Mouse (Mus musculus): ENCODE data around the gene Tepp. TPM values are rescaled to one million over a fixed set of nuclear protein-coding genes. Genes with fewer than 3 reads are reported as not detected.

Gene Tepp
- total RNA-seq, 4 experiments from 2014 or later = not detected

DNA sequence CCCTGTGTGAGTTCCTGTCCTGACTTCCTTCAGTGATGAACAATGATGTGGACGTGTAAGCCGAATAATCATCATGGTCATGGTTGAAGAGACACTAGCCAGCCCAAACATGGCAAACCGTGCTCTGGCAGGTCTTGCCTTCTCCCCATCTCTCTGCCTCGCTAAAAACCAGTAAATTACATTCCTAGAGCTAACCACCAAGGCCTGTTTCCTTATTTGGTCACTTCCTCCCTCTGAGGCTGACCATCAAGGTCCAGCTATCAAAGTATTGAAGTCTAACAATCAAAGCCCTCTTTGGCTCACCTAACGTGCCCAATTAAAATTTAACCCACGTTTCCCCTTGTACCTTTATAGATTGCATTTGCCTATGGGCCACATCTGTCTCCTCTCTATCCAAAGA lies 51.9 kb downstream of the Tepp start:
- DNase-seq (ENCODE audit: low spot score in 2 of 2) = no peak

DNA sequence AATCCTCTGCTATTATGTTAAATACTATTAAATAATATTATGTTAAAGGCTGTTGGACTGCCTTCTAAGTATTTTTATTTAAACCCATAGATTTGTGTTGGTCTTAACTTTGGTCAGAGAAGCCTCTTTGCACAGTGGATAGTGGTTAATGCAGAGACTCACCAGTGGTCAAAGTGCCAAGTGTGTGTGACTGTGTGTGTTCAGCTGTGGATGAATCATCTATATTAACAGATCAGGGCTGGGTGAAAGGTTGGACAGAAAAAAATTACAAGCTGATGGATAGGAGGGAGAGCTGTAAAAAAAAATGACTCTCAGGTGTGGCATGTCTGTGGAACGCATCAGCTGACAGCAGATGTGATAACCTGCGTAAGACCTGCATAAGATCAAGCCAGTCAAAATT lies 53.5 kb downstream of the Tepp start:
- DNase-seq (ENCODE audit: low spot score in 2 of 2) = no peak

GRCm38 (mm10) chr8:95369581-95370326 lies 59.4 kb downstream of the Tepp start:
- no peak for DNase-seq (ENCODE audit: low spot score in 2 of 2)

DNA sequence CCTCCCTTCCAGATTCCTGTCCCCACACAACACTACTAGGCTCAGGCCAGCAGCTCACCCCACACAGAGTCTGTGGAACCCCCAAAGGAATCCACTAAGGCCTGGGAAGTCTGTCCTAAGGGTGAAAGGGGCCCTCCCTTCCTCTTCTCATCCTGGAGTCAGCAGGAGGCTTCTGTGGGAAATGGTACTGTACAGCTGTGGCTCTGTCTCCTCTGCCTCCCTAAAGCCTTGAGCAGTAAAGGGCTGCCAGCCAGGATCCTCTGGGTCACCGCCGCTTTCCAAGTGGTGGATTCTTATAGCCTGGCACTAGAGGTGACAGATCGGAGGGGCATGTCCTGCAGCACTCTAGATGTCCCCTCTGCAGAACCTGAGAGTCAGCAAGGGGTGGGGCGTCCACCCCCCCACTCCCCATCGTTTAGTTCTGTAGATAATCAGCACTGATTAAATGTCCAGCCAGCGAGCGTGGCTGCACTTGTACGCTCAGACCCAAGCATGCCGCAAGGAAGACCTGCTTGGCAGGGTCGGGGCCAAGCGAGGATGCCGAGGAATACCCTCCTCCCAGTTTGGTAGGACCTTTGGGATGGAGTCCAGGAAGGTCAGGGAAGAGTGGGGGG lies 63.1 kb downstream of the Tepp start:
- DNase-seq (ENCODE audit: low spot score in 2 of 2) = no peak

DNA sequence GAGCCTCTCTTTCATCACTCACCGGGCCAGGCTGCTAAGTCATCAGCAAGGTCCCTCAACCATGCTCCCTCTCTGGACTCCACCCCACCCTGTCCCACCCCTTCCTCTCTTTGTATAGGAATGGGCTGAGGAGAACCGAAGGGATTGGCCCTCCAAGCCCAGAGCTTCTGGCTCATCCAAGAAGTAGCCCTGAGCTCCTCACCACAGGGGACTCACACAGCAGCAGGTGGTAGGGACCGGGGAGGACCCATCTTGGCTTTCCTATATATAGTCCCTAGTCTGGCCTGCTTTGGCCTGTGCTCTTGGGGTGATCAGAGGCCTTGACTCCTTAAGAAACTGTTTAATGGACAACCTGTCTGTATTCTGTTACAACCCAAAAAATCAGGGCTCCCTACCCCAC lies 64.1 kb downstream of the Tepp start:
- DNase-seq (ENCODE audit: low spot score in 2 of 2) = no peak

GRCm38 (mm10) chr8:95375374-95375930 lies 65.1 kb downstream of the Tepp start:
- no peak for DNase-seq (ENCODE audit: low spot score in 2 of 2)

Other genes starting within 250 kb of the Tepp start
- gene Katnb1, start 229.4 kb upstream of the Tepp start, total RNA-seq (2022) = 10 to 100 TPM; 41.0 to 47.8 (median 43.0) TPM
- gene Kifc3, start 107.8 kb upstream of the Tepp start, total RNA-seq (2022) = 10 to 100 TPM; 61.6 to 80.0 (median 69.9) TPM
- gene Cngb1, start 4.0 kb upstream of the Tepp start, total RNA-seq (2022) = under 1 TPM; 0.61 to 0.93 (median 0.63) TPM
- gene Zfp319, start 21.4 kb downstream of the Tepp start, total RNA-seq (2022) = 10 to 100 TPM; 14.7 to 16.9 (median 15.8) TPM
- gene Usb1, start 21.7 kb downstream of the Tepp start, total RNA-seq (2022) = 10 to 100 TPM in 3 of 4 experiments, 1 to 10 TPM in 1; 9.8 to 16.5 (median 12.9) TPM
- gene Mmp15, start 41.7 kb downstream of the Tepp start, total RNA-seq (2022) = 10 to 100 TPM; 13.6 to 14.9 (median 14.8) TPM
- gene Cfap20, start 124.3 kb downstream of the Tepp start, total RNA-seq (2022) = 10 to 100 TPM; 48.2 to 65.2 (median 54.6) TPM
- 10 to 100 TPM; 61.1 to 82.5 (median 70.6) TPM for gene Csnk2a2, start 179.5 kb downstream of the Tepp start, total RNA-seq (2022)
- gene Ccdc113, start 223.5 kb downstream of the Tepp start, total RNA-seq (2022) = 1 to 10 TPM; 1.2 to 2.7 (median 1.6) TPM

Data from layer of hippocampus, adult 8-10 months (tissue).